Mouse (Mus musculus) heart, embryonic 12.5 days (tissue): Measurements from ENCODE around the gene Armc12. TPM values are rescaled to one million over a fixed set of nuclear protein-coding genes. Genes with fewer than 3 reads are reported as not detected.

Source experiments
- ATAC-seq: fragments of 200-750 bp; cut with Nextera tagmentation; 2 replicates; pipeline ENCODE4 v1.8.0; 2017; ENCODE audit warnings: moderate TSS enrichment, moderate library complexity; ENCODE audit not compliant: insufficient number of reproducible peaks, low FRiP score
- H3K27ac ChIP-seq: fragments of 300-500 bp; sonication (generic); 2 replicates; pipeline ENCODE4 v1.5.1; 2016; ENCODE audit warnings: mild to moderate bottlenecking, moderate library complexity; ENCODE audit not compliant: poor library complexity, severe bottlenecking
- H3K27me3 ChIP-seq: fragments of 300-500 bp; sonication (generic); replicated peaks from 2 replicates; pipeline ENCODE4 v1.6.1; 2016; ENCODE audit warnings: mild to moderate bottlenecking, moderate library complexity
- H3K36me3 ChIP-seq: fragments of 300-500 bp; sonication (generic); 2 replicates; pipeline ENCODE4 v1.6.1; 2016; ENCODE audit warnings: mild to moderate bottlenecking, moderate library complexity
- H3K4me1 ChIP-seq: fragments of 300-500 bp; sonication (generic); replicated peaks from 2 replicates; pipeline ENCODE4 v1.6.1; 2016; ENCODE audit warnings: mild to moderate bottlenecking
- H3K4me2 ChIP-seq: fragments of 300-500 bp; sonication (generic); 2 replicates; pipeline ENCODE4 v1.6.1; 2016; ENCODE audit warnings: mild to moderate bottlenecking, moderate library complexity
- H3K4me3 ChIP-seq: fragments of 300-500 bp; sonication (generic); 2 replicates; pipeline ENCODE4 v1.5.1; 2016; ENCODE audit warnings: mild to moderate bottlenecking
- H3K9ac ChIP-seq: fragments of 300-500 bp; sonication (generic); 2 replicates; pipeline ENCODE4 v1.6.1; 2016; ENCODE audit warnings: mild to moderate bottlenecking, moderate library complexity
- H3K9me3 ChIP-seq: fragments of 300-500 bp; sonication (generic); replicated peaks from 2 replicates; pipeline ENCODE4 v1.6.1; 2016; ENCODE audit warnings: mild to moderate bottlenecking, moderate library complexity
- WGBS: fragments of 180-500 bp; shearing (Covaris S2); methylation state at CpG from one replicate; pipeline ENCODE4 v1.1.7; 2016; 5-methylcytosine and 5-hydroxymethylcytosine counted together
- polyA plus RNA-seq: library from polyadenylated mRNA; unstranded; fragments of >200 nt; fragmentation: Nextera tagmentation; extraction: Ambion mirVana; gene quantifications from 2 replicates; pipeline ENCODE4 v1.2.1, GENCODE M21; 2016

Armc12 gene
- polyA plus RNA-seq, 1 experiment from 2014 or later, result not detected

- Histone ChIP-seq H3K27me3 (peaks cover 23% of the 10 kb centered on the region), H3K27ac (no peak overlapping the region), H3K4me2 (no peak overlapping the region), H3K9ac (no peak overlapping the region), H3K4me1 (peaks cover 40% of the 10 kb centered on the region), H3K36me3 (no peaks in the 10 kb centered on the region), H3K4me3 (no peak overlapping the region), H3K9me3 (no peaks in the 10 kb centered on the region)
- ATAC-seq, result no peak
- WGBS, result 54% methylated on average over 7 of the region's 7 CpGs
These were observed 16.8 kb upstream of the Armc12 start for GRCm38 (mm10) chr17:28513844-28514243.

GRCm38 (mm10) chr17:28514555-28514954 is 16.1 kb upstream of the Armc12 start:
- no peaks in the 10 kb centered on the region for H3K36me3 ChIP-seq
- H3K27ac ChIP-seq, result no peak overlapping the region
- no peak overlapping the region for H3K9ac ChIP-seq
- peaks cover 28% of the 10 kb centered on the region for H3K27me3 ChIP-seq
- H3K9me3 ChIP-seq, result no peaks in the 10 kb centered on the region
- H3K4me1 ChIP-seq, result peaks cover 40% of the 10 kb centered on the region
- no peak overlapping the region for H3K4me2 ChIP-seq
- 70% methylated on average over 5 of the region's 5 CpGs for WGBS
- no peak overlapping the region for H3K4me3 ChIP-seq
- ATAC-seq, result no peak

- Histone ChIP-seq H3K9ac (no peak overlapping the region), H3K9me3 (no peaks in the 10 kb centered on the region), H3K27ac (no peak overlapping the region), H3K4me2 (no peak overlapping the region), H3K4me3 (no peak overlapping the region), H3K27me3 (peaks cover 38% of the 10 kb centered on the region), H3K36me3 (no peaks in the 10 kb centered on the region), H3K4me1 (peaks cover 35% of the 10 kb centered on the region)
- 55% methylated on average over 10 of the region's 10 CpGs for WGBS
- ATAC-seq, result no peak
These were observed 14.9 kb upstream of the Armc12 start for GRCm38 (mm10) chr17:28515431-28516341.

GRCm38 (mm10) chr17:28516881-28517280 is 13.7 kb upstream of the Armc12 start:
- H3K9ac ChIP-seq, result no peak overlapping the region
- WGBS, result 53% methylated on average over 4 of the region's 4 CpGs
- no peaks in the 10 kb centered on the region for H3K9me3 ChIP-seq
- H3K4me3 ChIP-seq, result no peak overlapping the region
- H3K27ac ChIP-seq, result no peak overlapping the region
- H3K4me2 ChIP-seq, result no peak overlapping the region
- no peak for ATAC-seq
- H3K36me3 ChIP-seq, result no peaks in the 10 kb centered on the region
- peaks cover 49% of the 10 kb centered on the region for H3K27me3 ChIP-seq
- H3K4me1 ChIP-seq, result peaks cover 25% of the 10 kb centered on the region; the same call in 1 of the 2 replicates

GRCm38 (mm10) chr17:28517441-28517955 is 13.1 kb upstream of the Armc12 start, which contains the start of gene Fkbp5:
TSS of gene Fkbp5 (minus strand) at chr17:28517527.
- no peaks in the 10 kb centered on the region for H3K9me3 ChIP-seq

DNA sequence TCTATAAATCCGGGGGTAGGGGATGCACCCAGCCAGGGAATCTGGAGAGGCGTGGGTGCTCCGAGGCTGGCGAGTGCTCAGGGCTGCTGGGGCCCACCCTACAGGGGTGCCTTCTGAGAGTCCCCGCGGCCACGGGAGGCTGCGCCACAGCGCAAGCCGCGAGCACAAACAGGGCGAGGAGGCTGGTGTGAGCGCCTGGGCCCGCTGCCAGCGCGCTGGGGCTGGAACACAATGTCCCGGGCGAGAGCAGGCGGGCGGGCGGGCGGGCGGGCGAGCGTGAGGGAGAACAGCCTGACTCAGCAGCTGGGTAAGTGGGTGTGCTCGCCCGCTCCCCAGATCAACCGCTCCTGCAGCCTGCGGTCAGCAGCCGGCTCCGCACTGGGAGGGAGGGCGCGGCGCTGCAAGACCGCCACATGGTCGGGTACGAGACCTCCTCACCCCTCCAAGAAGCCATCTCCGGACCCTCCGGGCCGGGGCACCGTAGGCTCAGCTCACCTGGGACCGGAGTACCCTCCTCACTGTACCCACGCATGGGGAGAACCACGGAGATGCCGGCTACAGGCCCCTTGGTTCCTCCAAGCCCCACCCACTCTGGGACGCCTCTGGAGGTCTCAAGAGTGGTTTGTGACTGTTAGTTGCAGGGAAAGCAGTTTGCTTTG is 12.5 kb upstream of the Armc12 start:
- peak overlapping the region; percentile 55; the same call in 1 of the 2 replicates for H3K9ac ChIP-seq
- H3K27ac ChIP-seq, result no peak overlapping the region
- under 1% methylated on average over 45 of the region's 46 CpGs for WGBS
- H3K4me3 ChIP-seq, result peak overlapping the region; percentile 44
- no peaks in the 10 kb centered on the region for H3K36me3 ChIP-seq
- H3K4me2 ChIP-seq, result peak overlapping the region; percentile 83
- H3K9me3 ChIP-seq, result no peaks in the 10 kb centered on the region
- ATAC-seq, result peak; percentile 57
- peaks cover 25% of the 10 kb centered on the region; the same call in 1 of the 2 replicates for H3K4me1 ChIP-seq
- peaks cover 49% of the 10 kb centered on the region for H3K27me3 ChIP-seq

More at GRCm38 (mm10) chr17:28517441-28517955, 13.1 kb upstream of the Armc12 start, which contains the start of gene Fkbp5:
- Histone ChIP-seq H3K9ac (peak within 1 kb of the TSS; percentile 55; the same call in 1 of the 2 replicates), H3K4me3 (peak within 1 kb of the TSS; percentile 44), H3K4me1 (peaks cover 25% of the 10 kb centered on the region; the same call in 1 of the 2 replicates), H3K4me2 (peak within 1 kb of the TSS; percentile 83), H3K27ac (no peak within 1 kb of the TSS), H3K36me3 (no peaks in the 10 kb centered on the region), H3K27me3 (peaks cover 49% of the 10 kb centered on the region)
- WGBS, result 5% methylated on average over 16 of the region's 16 CpGs
- no peak for ATAC-seq

DNA sequence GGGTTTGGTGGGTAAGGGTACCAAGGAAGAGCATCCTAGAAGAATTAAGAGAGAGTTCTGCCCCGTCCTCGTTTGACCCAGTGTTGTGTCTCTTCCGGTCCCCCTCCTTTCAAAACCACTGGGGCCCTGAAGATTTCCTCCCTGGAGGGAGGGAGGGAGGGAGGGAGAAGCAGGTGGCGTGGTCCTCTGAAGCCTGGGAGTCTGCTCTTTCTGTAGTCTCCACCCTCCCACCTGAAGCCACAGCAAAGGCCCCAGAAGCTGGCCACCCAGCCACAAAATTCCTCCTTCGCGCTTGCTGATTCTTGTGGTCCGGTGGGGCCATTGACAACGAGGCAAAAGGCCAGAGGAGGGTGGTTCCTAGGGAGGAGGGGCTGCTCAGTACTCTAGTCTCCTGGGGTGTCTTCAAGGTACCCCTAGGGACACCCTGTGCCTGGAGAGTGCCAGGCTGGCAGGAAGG is 12.0 kb upstream of the Armc12 start:
- Histone ChIP-seq H3K27ac (no peak overlapping the region), H3K36me3 (no peaks in the 10 kb centered on the region), H3K4me3 (peak overlapping the region; percentile 44), H3K9ac (peak overlapping the region; percentile 55; the same call in 1 of the 2 replicates), H3K9me3 (no peaks in the 10 kb centered on the region), H3K4me1 (peaks cover 29% of the 10 kb centered on the region; the same call in 1 of the 2 replicates), H3K4me2 (peak overlapping the region; percentile 83), H3K27me3 (peaks cover 49% of the 10 kb centered on the region)
- whole genome bisulfite sequencing, result 22% methylated on average over 8 of the region's 8 CpGs
- no peak for ATAC-seq

GRCm38 (mm10) chr17:28519827-28520226 is 10.8 kb upstream of the Armc12 start:
- Histone ChIP-seq H3K36me3 (no peaks in the 10 kb centered on the region), H3K4me1 (peaks cover 25% of the 10 kb centered on the region; the same call in 1 of the 2 replicates), H3K4me2 (no peak overlapping the region), H3K9me3 (no peaks in the 10 kb centered on the region), H3K4me3 (no peak overlapping the region), H3K27ac (no peak overlapping the region), H3K9ac (no peak overlapping the region), H3K27me3 (peaks cover 50% of the 10 kb centered on the region)
- 89% methylated on average over 3 of the region's 3 CpGs for WGBS
- ATAC-seq, result no peak

DNA sequence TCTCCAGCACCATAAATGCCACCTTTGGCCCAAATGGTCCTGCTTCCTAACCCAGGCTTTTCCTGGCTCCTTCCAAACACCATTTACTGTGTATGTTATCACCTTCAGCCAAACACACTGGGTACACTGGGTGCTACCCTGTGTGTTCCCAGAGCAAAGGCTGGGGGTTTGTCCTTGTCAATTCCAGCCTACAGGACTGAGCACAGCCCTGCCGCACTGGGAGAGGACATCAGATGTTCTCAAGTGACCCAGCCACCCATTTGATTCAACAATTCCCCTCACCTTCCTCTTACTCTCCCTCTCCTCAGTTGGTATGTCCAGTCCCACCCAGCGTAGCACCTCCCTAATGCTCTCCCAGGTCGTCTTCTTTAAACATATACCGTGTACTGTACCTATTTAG is 10.0 kb upstream of the Armc12 start:
- Histone ChIP-seq H3K27me3 (peaks cover 45% of the 10 kb centered on the region), H3K9me3 (no peaks in the 10 kb centered on the region), H3K4me3 (no peak overlapping the region), H3K9ac (no peak overlapping the region), H3K4me2 (no peak overlapping the region), H3K36me3 (no peaks in the 10 kb centered on the region), H3K27ac (no peak overlapping the region), H3K4me1 (peaks cover 23% of the 10 kb centered on the region; the same call in 1 of the 2 replicates)
- no peak for ATAC-seq
- 62% methylated on average over 4 of the region's 4 CpGs for WGBS

DNA sequence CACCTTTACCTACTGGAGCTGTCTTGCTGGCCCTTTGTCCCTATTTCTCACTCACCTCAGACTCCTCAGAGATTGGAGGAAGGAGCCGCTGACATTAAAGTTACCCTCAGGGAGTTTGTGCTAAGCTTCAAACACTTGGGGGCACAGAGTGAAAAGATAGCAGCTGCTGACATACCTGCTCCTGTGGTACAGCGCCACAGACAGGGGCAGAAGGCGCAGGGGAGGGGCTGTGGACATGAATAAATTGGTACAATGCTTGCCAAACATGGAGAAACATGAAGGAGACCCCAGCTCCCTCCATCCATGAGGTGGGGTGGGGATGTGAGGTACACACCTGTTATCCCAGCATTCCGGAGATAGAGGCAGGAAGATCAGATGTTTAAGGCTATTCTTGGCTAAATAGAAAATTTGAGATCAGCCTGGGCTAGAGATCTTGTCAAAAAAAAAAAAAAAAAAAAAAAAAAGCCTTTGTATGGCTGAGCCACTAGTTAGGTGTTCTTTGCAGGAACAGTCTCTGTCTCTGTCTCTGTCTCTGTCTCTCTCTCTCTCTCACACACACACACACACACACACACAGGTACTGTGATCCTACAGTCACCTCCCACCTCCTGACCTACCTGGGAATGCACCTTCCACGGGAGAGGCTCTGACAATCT is 9.4 kb upstream of the Armc12 start:
- Histone ChIP-seq H3K36me3 (no peaks in the 10 kb centered on the region), H3K27me3 (peaks cover 41% of the 10 kb centered on the region), H3K9me3 (no peaks in the 10 kb centered on the region), H3K4me1 (peaks cover 19% of the 10 kb centered on the region; the same call in 1 of the 2 replicates), H3K4me2 (no peak overlapping the region), H3K4me3 (no peak overlapping the region), H3K27ac (no peak overlapping the region), H3K9ac (no peak overlapping the region)
- 52% methylated on average over 5 of the region's 5 CpGs for WGBS
- ATAC-seq, result no peak
